Mouse (Mus musculus) ES-Bruce4 (cell line): ENCODE measurements around the gene Camta1. TPM values are rescaled to one million over a fixed set of nuclear protein-coding genes. Genes with fewer than 3 reads are reported as not detected.
A peak's percentile ranks its signal among the peaks of the same experiment; 100 is the strongest.

Experiments
- H3K27ac ChIP-seq: 2 replicates; pipeline ENCODE4 v1.5.1; 2012; ENCODE audit warnings: low read length, inconsistent platforms; ENCODE audit not compliant: insufficient read depth
- H3K27me3 ChIP-seq: 2 replicates; pipeline ENCODE4 v1.6.1; 2012; ENCODE audit warnings: mild to moderate bottlenecking, low read length, inconsistent platforms; ENCODE audit not compliant: control insufficient read depth, poor library complexity, insufficient read depth, severe bottlenecking
- H3K36me3 ChIP-seq: 2 replicates; pipeline ENCODE4 v1.6.1; 2012; ENCODE audit warnings: inconsistent platforms, mild to moderate bottlenecking, low read length, moderate library complexity; ENCODE audit not compliant: control insufficient read depth, poor library complexity, insufficient read depth, severe bottlenecking
- H3K4me1 ChIP-seq: one replicate; pipeline ENCODE4 v1.8.1; 2011; ENCODE audit warnings: low read length; ENCODE audit not compliant: control insufficient read depth, insufficient read depth
- H3K4me3 ChIP-seq: 2 replicates; pipeline ENCODE4 v1.5.1; 2011; ENCODE audit warnings: low read depth, mild to moderate bottlenecking, low read length
- H3K9ac ChIP-seq: 2 replicates; pipeline ENCODE4 v1.6.1; 2012; ENCODE audit warnings: low read depth, mild to moderate bottlenecking, inconsistent platforms; ENCODE audit not compliant: poor library complexity, severe bottlenecking
- H3K9me3 ChIP-seq: replicated peaks from 2 replicates; pipeline ENCODE4 v1.6.1; 2012; ENCODE audit warnings: mild to moderate bottlenecking, low read length, inconsistent platforms; ENCODE audit not compliant: control insufficient read depth, poor library complexity, insufficient read depth, severe bottlenecking
- CTCF ChIP-seq: IDR thresholded peaks from one replicate; pipeline ENCODE4 v1.8.1; 2011; ENCODE audit warnings: low read depth, low read length
- EP300 ChIP-seq: IDR thresholded peaks from 2 replicates; pipeline ENCODE4 v1.6.1; 2011; ENCODE audit warnings: low read depth, low read length; ENCODE audit not compliant: insufficient read depth
- POLR2A ChIP-seq: IDR thresholded peaks from one replicate; pipeline ENCODE4 v1.8.1; 2011; ENCODE audit warnings: low read length; ENCODE audit not compliant: insufficient read depth
- polyA plus RNA-seq: library from polyadenylated mRNA; stranded (reverse); fragments of >200 nt; gene quantifications from 2 replicates; pipeline ENCODE4 v1.2.4, GENCODE M21; 2011; ENCODE audit warnings: low read depth; ENCODE audit not compliant: missing spikeins, insufficient read depth, insufficient read length

Gene Camta1
- polyA plus RNA-seq, 1 experiment = 85.3 TPM

- no peaks in the 10 kb centered on the region for H3K4me1 ChIP-seq
Measured at GRCm38 (mm10) chr4:151070962-151071361, 790.7 kb downstream of the Camta1 start.

GRCm38 (mm10) chr4:151068751-151069150, 792.9 kb downstream of the Camta1 start:
- H3K9ac ChIP-seq = no peak overlapping the region
- H3K27ac ChIP-seq = no peak overlapping the region
- H3K4me1 ChIP-seq = no peaks in the 10 kb centered on the region
- no peaks in the 10 kb centered on the region for H3K36me3 ChIP-seq
- H3K9me3 ChIP-seq = no peaks in the 10 kb centered on the region
- no peaks in the 10 kb centered on the region for H3K27me3 ChIP-seq
- no peak overlapping the region for H3K4me3 ChIP-seq
- no peak for TF ChIP-seq EP300
- no peak for TF ChIP-seq POLR2A
- no peak for TF ChIP-seq CTCF

More at GRCm38 (mm10) chr4:151070962-151071361, 790.7 kb downstream of the Camta1 start:
- TF ChIP-seq EP300 (no peak), CTCF (no peak), POLR2A (no peak)
- H3K36me3 ChIP-seq = no peaks in the 10 kb centered on the region
- no peak overlapping the region for H3K4me3 ChIP-seq
- no peaks in the 10 kb centered on the region for H3K9me3 ChIP-seq
- no peaks in the 10 kb centered on the region for H3K27me3 ChIP-seq
- no peak overlapping the region for H3K27ac ChIP-seq
- no peak overlapping the region for H3K9ac ChIP-seq

- H3K9me3 ChIP-seq = peaks cover 16% of the 10 kb centered on the region
- no peaks in the 10 kb centered on the region for H3K27me3 ChIP-seq
- no peaks in the 10 kb centered on the region for H3K4me1 ChIP-seq
- H3K9ac ChIP-seq = no peak overlapping the region
- TF ChIP-seq CTCF (no peak), POLR2A (no peak)
- H3K36me3 ChIP-seq = no peaks in the 10 kb centered on the region; the same call in 1 of the 2 replicates
- H3K27ac ChIP-seq = no peak overlapping the region
- H3K4me3 ChIP-seq = no peak overlapping the region
Measured at GRCm38 (mm10) chr4:151059566-151059965, 802.1 kb downstream of the Camta1 start.

GRCm38 (mm10) chr4:151058634-151059033, 803.0 kb downstream of the Camta1 start:
- H3K27ac ChIP-seq = peak overlapping the region; percentile 63
- H3K36me3 ChIP-seq = no peaks in the 10 kb centered on the region; the same call in 1 of the 2 replicates
- H3K4me3 ChIP-seq = no peak overlapping the region
- no peaks in the 10 kb centered on the region for H3K4me1 ChIP-seq
- no peaks in the 10 kb centered on the region for H3K27me3 ChIP-seq
- TF ChIP-seq CTCF = no peak
- no peak for TF ChIP-seq EP300
- no peak for TF ChIP-seq POLR2A
- peaks cover 16% of the 10 kb centered on the region for H3K9me3 ChIP-seq
- H3K9ac ChIP-seq = peak overlapping the region; percentile 44

- Histone ChIP-seq H3K9ac (peak within 1 kb of the TSS; percentile 76), H3K27me3 (no peaks in the 10 kb centered on the region), H3K36me3 (no peaks in the 10 kb centered on the region; the same call in 1 of the 2 replicates), H3K4me3 (peak within 1 kb of the TSS; percentile 88), H3K27ac (peak within 1 kb of the TSS; percentile 63), H3K9me3 (peaks cover 16% of the 10 kb centered on the region), H3K4me1 (no peaks in the 10 kb centered on the region)
- TF ChIP-seq POLR2A (peak; percentile 96), EP300 (no peak), CTCF (no peak)
Measured at GRCm38 (mm10) chr4:151057347-151058321, 804.0 kb downstream of the Camta1 start, which contains the start of gene Vamp3. Gene Vamp3 (minus strand): TSS chr4:151057963.

- H3K36me3 ChIP-seq = peaks cover 5% of the 10 kb centered on the region; the same call in 1 of the 2 replicates
- H3K27ac ChIP-seq = no peak overlapping the region
- no peaks in the 10 kb centered on the region for H3K4me1 ChIP-seq
- no peak overlapping the region for H3K4me3 ChIP-seq
- H3K27me3 ChIP-seq = no peaks in the 10 kb centered on the region
- no peak overlapping the region for H3K9ac ChIP-seq
- no peaks in the 10 kb centered on the region for H3K9me3 ChIP-seq
- TF ChIP-seq CTCF (no peak), EP300 (no peak), POLR2A (no peak)
Measured at GRCm38 (mm10) chr4:151051162-151051561, 810.5 kb downstream of the Camta1 start.
